Mouse (Mus musculus): ENCODE measurements around the gene Akt2. TPM values are rescaled to one million over a fixed set of nuclear protein-coding genes. Genes with fewer than 3 reads are reported as not detected.

Gene Akt2
- total and polyA plus RNA-seq, 3 experiments = 73.5 to 127 TPM; not detected in 1

- TF ChIP-seq EP300 (IDR thresholded peaks at IDR 0.05; ENCODE audit: low read depth in 1 of 2, low read length in 2 of 2) = no peak
- no peak for TF ChIP-seq POLR2AphosphoS2 (IDR thresholded peaks at IDR 0.05; ENCODE audit: low read length)
- TF ChIP-seq ZC3H11A (IDR thresholded peaks at IDR 0.05; ENCODE audit: low read depth, low read length) = peak; percentile 52
- TF ChIP-seq MAZ (IDR thresholded peaks at IDR 0.05; ENCODE audit: low read depth, low read length) = no peak
- no peak for TF ChIP-seq HCFC1 (IDR thresholded peaks at IDR 0.05; ENCODE audit: low read depth, low read length)
- TF ChIP-seq POLR2AphosphoS5 (IDR thresholded peaks at IDR 0.05; ENCODE audit: borderline replicate concordance, low read depth, low read length) = no peak
Measured at GRCm38 (mm10) chr7:27650949-27651348, 59.6 kb downstream of the Akt2 start (continued).

DNA sequence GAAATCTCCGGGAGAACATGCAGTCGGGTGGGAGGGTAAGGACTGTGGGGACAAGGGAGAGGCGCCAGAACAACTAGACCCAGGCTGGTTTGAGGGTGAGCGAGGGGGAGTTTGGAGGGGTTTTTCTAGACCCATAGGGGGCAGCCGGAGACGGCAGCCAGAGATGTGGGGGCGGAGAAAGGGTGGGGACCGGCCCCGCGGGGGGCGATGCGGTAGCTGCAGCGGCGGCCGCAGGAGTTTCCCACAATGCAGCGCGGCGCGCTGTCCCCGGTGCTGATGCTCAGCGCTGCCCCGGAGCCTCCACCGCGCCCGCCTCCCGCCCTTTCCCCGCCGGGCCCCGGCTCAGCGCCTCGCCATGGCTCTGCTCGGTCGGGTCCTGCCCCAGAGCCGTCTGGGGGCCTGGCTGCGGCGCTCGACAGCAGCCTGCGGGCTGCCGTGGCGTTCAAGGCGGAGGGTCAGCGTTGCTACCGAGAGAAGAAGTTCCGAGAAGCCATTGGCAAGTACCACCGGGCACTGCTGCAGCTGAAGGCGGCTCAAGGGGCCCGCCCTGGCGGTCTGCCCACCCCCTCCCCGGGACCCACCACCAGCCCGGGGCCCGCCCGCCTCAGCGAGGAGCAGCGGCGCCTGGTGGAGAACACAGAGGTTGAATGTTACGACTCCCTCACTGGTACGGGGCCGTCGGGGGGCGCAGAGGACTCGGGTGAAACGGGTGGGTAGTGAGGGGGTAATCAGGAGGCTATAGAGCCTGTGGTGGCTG, 62.5 kb downstream of the Akt2 start, which contains the start of gene Ttc9b:
TSS of gene Ttc9b (plus strand) at position 235 of the 757 bp plus-strand sequence.
- no peak within 1 kb of the TSS for H3K27ac ChIP-seq (ENCODE audit: control insufficient read depth, low read depth, low read length)
- TF ChIP-seq RCOR1 (IDR thresholded peaks at IDR 0.05; ENCODE audit: low read depth, low read length) = no peak
- no peak for TF ChIP-seq ZNF384 (IDR thresholded peaks at IDR 0.05; ENCODE audit: low read depth, low read length)
- TF ChIP-seq CHD1 (IDR thresholded peaks at IDR 0.05; ENCODE audit: low read depth, low read length) = no peak
- no peak for TF ChIP-seq ETS1 (IDR thresholded peaks at IDR 0.05; ENCODE audit: low read depth, low read length)
- no peak for TF ChIP-seq SIN3A (IDR thresholded peaks at IDR 0.05; ENCODE audit: low read length)
- no peak for TF ChIP-seq SMC3 (IDR thresholded peaks at IDR 0.05; ENCODE audit: low read depth, low read length)
- no peak for TF ChIP-seq MYB (IDR thresholded peaks at IDR 0.05; ENCODE audit: low read depth, low read length)
- TF ChIP-seq EP300 (IDR thresholded peaks at IDR 0.05; ENCODE audit: low read depth in 1 of 2, low read length in 2 of 2) = no peak
- no peak for TF ChIP-seq NELFE (IDR thresholded peaks at IDR 0.05; ENCODE audit: low read depth, low read length)
- no peak for TF ChIP-seq BHLHE40 (IDR thresholded peaks at IDR 0.05; ENCODE audit: borderline replicate concordance, low read depth, low read length)
- no peak for TF ChIP-seq KAT2A (conservative IDR thresholded peaks at IDR 0.05; ENCODE audit: low read depth, low read length)
- no peak for TF ChIP-seq TBP (IDR thresholded peaks at IDR 0.05; ENCODE audit: low read depth, low read length)
- TF ChIP-seq MEF2A (IDR thresholded peaks at IDR 0.05; ENCODE audit: extremely low read depth, insufficient replicate concordance, low read depth, low read length, poor library complexity, severe bottlenecking) = no peak
- TF ChIP-seq POLR2AphosphoS2 (IDR thresholded peaks at IDR 0.05; ENCODE audit: low read length) = no peak
- TF ChIP-seq NRF1 (IDR thresholded peaks at IDR 0.05; ENCODE audit: insufficient read depth, low read depth, low read length, poor library complexity, severe bottlenecking) = no peak
- no peak for TF ChIP-seq TAL1 (IDR thresholded peaks at IDR 0.05; ENCODE audit: low read length)
- no peak for DNase-seq (ENCODE audit: low read depth, low spot score)
- H3K9ac ChIP-seq (ENCODE audit: control insufficient read depth, low read depth, low read length, poor library complexity, severe bottlenecking) = no peak within 1 kb of the TSS
- no peaks in the 10 kb centered on the region for H3K9me3 ChIP-seq (replicated peaks; ENCODE audit: insufficient read depth, low read length)
- no peak within 1 kb of the TSS for H3K4me3 ChIP-seq (ENCODE audit: control insufficient read depth in 1 of 2, insufficient read depth in 1 of 2, low read depth in 2 of 2, low read length in 2 of 2)
- no peaks in the 10 kb centered on the region for H3K36me3 ChIP-seq (ENCODE audit: control insufficient read depth in 1 of 2, insufficient read depth in 2 of 2, low read length in 2 of 2)
- H3K27me3 ChIP-seq (ENCODE audit: control insufficient read depth in 1 of 2, insufficient read depth in 2 of 2, low read length in 2 of 2) = no peaks in the 10 kb centered on the region
- H3K4me1 ChIP-seq (ENCODE audit: control insufficient read depth in 1 of 2, insufficient read depth in 2 of 2, low read length in 2 of 2) = peaks cover 0 to 6% of the 10 kb centered on the region in 2 experiments; a peak in 1 of 4 replicates
- H3K79me2 ChIP-seq (ENCODE audit: control insufficient read depth, insufficient read depth, low read length, poor library complexity) = no peaks in the 10 kb centered on the region
